Mouse (Mus musculus) midbrain, embryonic 11.5 days (tissue): ENCODE results near the gene Asb2. TPM values are rescaled to one million over a fixed set of nuclear protein-coding genes. Genes with fewer than 3 reads are reported as not detected.

Source experiments
- ATAC-seq: fragments of 200-750 bp; cut with Nextera tagmentation; 2 replicates; pipeline ENCODE4 v1.8.0; 2017; ENCODE audit warnings: moderate TSS enrichment, moderate library complexity; ENCODE audit not compliant: low FRiP score
- DNase-seq: peaks from one replicate; pipeline ENCODE4 v3.0.0; 2015; ENCODE audit warnings: low spot score; ENCODE audit errors: missing footprints
- H3K27ac ChIP-seq: fragments of 300-500 bp; sonication (generic); 2 replicates; pipeline ENCODE4 v1.5.1; 2014; ENCODE audit warnings: low read depth, low read length
- H3K27me3 ChIP-seq: fragments of 300-500 bp; sonication (generic); 2 replicates; pipeline ENCODE4 v1.6.1; 2014; ENCODE audit warnings: mild to moderate bottlenecking, low read length, moderate library complexity, mixed read lengths; ENCODE audit not compliant: control insufficient read depth, insufficient read depth
- H3K36me3 ChIP-seq: fragments of 300-500 bp; sonication (generic); 2 replicates; pipeline ENCODE4 v1.6.1; 2014; ENCODE audit warnings: mild to moderate bottlenecking, low read length, moderate library complexity, mixed read lengths; ENCODE audit not compliant: control insufficient read depth, insufficient read depth
- H3K4me1 ChIP-seq: fragments of 300-500 bp; sonication (generic); 2 replicates; pipeline ENCODE4 v1.6.1; 2014; ENCODE audit warnings: low read length; ENCODE audit not compliant: control insufficient read depth, insufficient read depth
- H3K4me2 ChIP-seq: fragments of 300-500 bp; sonication (generic); 2 replicates; pipeline ENCODE4 v1.6.1; 2014; ENCODE audit warnings: mild to moderate bottlenecking, moderate library complexity
- H3K4me3 ChIP-seq: fragments of 300-500 bp; sonication (generic); 2 replicates; pipeline ENCODE4 v1.5.1; 2014; ENCODE audit warnings: low read depth, low read length
- H3K9ac ChIP-seq: fragments of 300-500 bp; sonication (generic); 2 replicates; pipeline ENCODE4 v1.6.1; 2014; ENCODE audit warnings: low read length
- H3K9me3 ChIP-seq: fragments of 300-500 bp; sonication (generic); 2 replicates; pipeline ENCODE4 v1.6.1; 2016; ENCODE audit warnings: low read length; ENCODE audit not compliant: control insufficient read depth
- WGBS: fragments of 180-500 bp; shearing (Covaris S2); extraction: QIAGEN DNeasy Blood & Tissue Kit; methylation state at CpG from one replicate; pipeline ENCODE4 v1.1.7; 2014; 5-methylcytosine and 5-hydroxymethylcytosine counted together
- polyA plus RNA-seq: library from polyadenylated mRNA; unstranded; fragments of >200 nt; fragmentation: Nextera tagmentation; extraction: Ambion mirVana; gene quantifications from 2 replicates; pipeline ENCODE4 v1.2.1, GENCODE M21; 2014

The Asb2 gene
- polyA plus RNA-seq = 0.58 and 0.77 TPM in 2 replicates

DNA sequence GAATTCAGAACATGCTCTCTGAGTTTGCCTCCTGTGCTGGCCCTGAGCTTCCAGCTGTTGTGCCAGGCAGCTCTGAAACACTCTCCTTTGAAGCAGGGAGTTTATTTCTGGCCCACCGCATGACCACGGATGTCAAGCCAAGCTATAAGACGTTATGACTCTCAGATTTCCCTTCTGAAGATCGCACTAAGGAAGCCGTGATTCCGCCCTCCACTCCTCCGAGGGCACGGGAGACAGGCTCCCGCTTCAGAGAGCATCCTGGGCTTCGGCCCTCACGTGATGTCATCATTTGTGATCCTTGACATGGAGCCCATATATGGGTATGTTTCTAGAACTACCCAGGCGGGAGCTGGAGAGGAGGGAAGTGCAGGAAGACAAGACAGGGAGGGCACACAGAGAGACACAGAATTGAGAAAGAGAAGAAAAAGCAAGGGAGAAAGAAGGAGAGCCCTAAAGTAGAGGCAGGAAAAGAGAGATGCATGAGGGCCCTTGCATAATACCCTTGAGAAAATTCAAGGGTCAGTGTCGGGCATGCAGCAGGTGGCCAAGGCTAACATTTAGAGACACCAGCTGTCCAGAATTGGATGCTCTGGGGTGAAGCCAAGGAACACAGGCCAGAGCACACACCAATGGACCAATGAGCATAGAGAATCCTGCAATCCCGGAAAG, at the start of gene Asb2:
Asb2 (minus strand) TSS at position 256 of the 669 bp plus-strand sequence.
- WGBS = 74% methylated on average over 14 of the region's 14 CpGs
- no peak for ATAC-seq
- DNase-seq = peak; percentile 53
- Histone ChIP-seq H3K4me3 (no peak within 1 kb of the TSS), H3K4me1 (no peaks in the 10 kb centered on the region), H3K27me3 (no peaks in the 10 kb centered on the region), H3K36me3 (no peaks in the 10 kb centered on the region), H3K9me3 (no peaks in the 10 kb centered on the region), H3K9ac (no peak within 1 kb of the TSS), H3K27ac (no peak within 1 kb of the TSS), H3K4me2 (no peak within 1 kb of the TSS)

DNA sequence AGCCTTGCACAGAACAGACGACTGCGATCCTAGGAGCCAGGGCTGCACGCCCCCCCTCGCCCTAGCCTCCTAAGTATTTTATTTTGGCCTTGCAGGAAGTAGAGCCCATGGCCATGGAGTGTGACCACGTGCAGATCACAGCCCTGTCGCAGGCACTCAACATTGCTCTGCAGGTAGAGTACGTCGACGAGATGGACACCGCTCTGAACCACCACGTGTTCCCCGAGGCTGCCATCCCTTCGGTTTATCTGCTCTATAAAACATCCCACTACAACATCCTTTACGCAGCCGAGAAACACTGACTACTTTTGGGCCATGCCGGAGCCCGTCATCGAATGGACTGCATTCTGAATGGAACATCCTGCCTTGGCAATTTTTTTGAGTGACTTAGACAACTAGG, 48.3 kb upstream of the Asb2 start:
- Histone ChIP-seq H3K9ac (no peak overlapping the region), H3K4me2 (no peak overlapping the region), H3K9me3 (no peaks in the 10 kb centered on the region), H3K27ac (no peak overlapping the region), H3K36me3 (peaks cover 17% of the 10 kb centered on the region), H3K4me1 (no peaks in the 10 kb centered on the region), H3K27me3 (no peaks in the 10 kb centered on the region), H3K4me3 (no peak overlapping the region)
- DNase-seq = no peak
- ATAC-seq = no peak
- 90% methylated on average over 18 of the region's 18 CpGs for WGBS

DNA sequence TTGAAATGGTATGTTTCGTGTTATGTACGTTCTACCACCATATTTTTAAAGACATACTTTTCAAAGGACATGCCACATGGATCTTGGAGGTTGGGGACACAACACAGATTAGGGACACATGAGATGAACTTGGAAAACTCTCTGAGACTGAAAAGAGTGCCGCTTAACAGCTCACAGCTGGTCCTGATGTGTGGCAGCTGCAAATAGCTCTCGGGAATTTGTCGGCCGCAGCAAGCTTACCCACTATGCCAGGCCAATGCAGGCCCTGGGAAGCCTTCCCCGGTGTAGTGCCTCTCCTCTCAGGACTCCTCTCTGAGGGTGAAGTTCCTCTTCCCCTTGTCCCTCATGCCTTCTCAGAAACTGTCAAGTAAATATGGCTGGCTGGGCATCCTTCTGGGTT, 41.0 kb upstream of the Asb2 start:
- ATAC-seq (no peak), DNase-seq (no peak)
- Histone ChIP-seq H3K4me3 (no peak overlapping the region), H3K27ac (no peak overlapping the region), H3K36me3 (no peaks in the 10 kb centered on the region), H3K9ac (no peak overlapping the region), H3K4me1 (no peaks in the 10 kb centered on the region), H3K27me3 (no peaks in the 10 kb centered on the region), H3K9me3 (no peaks in the 10 kb centered on the region), H3K4me2 (no peak overlapping the region)
- 85% methylated on average over 7 of the region's 7 CpGs for WGBS

DNA sequence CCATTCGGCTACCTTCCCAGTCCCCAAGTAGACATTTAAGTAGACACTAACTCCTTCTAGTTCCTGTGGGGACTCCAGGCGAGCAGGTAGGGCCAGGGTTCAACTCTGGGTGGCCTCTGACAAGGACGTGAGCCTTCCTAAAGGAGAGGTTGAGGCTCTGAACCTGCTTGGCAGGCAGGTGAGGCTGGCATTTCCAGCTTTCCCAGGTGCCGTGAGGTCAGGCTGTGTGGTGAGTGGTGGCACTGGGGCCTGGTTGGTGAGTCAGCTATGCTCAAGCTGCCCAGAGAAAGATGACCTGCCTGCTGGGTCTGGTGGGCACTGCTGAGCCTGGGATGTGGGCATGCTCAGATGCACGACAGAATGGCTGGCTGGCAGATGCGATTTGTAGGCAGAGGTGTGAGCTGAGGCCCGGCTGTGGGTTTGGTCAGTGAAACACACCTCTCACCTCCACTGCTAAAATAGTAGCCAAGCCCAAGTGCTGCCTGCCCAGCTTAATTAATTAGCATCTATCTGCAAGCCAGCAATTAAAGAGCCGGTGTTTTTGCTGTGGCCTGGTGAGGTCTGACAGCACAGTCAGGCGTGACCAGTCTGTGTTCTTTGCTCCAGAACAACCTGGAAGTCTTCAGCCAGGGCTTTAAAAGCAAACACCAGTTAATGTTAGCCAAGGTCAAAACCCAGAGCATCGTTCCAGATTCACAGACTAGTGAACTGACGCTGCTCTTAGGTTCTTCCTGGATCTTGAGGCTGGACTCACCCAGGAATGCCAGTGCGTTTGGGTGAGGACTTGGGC, 39.9 kb upstream of the Asb2 start:
- no peaks in the 10 kb centered on the region for H3K9me3 ChIP-seq
- WGBS = 81% methylated on average over 12 of the region's 12 CpGs
- ATAC-seq (no peak), DNase-seq (no peak)
- H3K9ac ChIP-seq = no peak overlapping the region
- H3K27me3 ChIP-seq = no peaks in the 10 kb centered on the region
- H3K36me3 ChIP-seq = no peaks in the 10 kb centered on the region
- no peak overlapping the region for H3K4me2 ChIP-seq
- H3K4me1 ChIP-seq = no peaks in the 10 kb centered on the region
- no peak overlapping the region for H3K4me3 ChIP-seq
- H3K27ac ChIP-seq = no peak overlapping the region

DNA sequence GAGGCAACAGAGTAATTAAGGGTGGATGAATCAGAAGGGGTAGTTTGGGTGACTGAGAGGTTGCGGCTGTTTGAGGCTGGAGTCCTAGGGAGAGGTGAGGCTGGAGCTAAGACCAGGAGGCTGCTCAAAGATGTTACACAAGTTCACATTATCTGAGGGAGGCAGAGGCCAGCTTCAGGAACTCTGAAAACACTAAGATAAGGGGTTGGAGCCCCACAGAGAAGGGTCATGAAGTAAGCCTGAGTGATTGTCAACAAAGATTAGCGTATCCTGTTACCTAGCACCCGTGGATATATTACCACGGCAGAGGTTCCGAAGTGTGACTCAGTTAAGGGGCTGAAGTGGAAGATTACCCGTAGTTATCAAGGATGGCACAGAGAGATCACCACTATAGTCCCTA, 37.7 kb upstream of the Asb2 start:
- WGBS = 46% methylated on average over 6 of the region's 6 CpGs
- no peaks in the 10 kb centered on the region for H3K27me3 ChIP-seq
- DNase-seq = no peak
- ATAC-seq = no peak
- no peaks in the 10 kb centered on the region for H3K9me3 ChIP-seq
- no peak overlapping the region for H3K9ac ChIP-seq
- no peaks in the 10 kb centered on the region for H3K36me3 ChIP-seq
- H3K4me3 ChIP-seq = no peak overlapping the region
- no peak overlapping the region for H3K27ac ChIP-seq
- no peak overlapping the region for H3K4me2 ChIP-seq
- peaks cover 6% of the 10 kb centered on the region for H3K4me1 ChIP-seq

DNA sequence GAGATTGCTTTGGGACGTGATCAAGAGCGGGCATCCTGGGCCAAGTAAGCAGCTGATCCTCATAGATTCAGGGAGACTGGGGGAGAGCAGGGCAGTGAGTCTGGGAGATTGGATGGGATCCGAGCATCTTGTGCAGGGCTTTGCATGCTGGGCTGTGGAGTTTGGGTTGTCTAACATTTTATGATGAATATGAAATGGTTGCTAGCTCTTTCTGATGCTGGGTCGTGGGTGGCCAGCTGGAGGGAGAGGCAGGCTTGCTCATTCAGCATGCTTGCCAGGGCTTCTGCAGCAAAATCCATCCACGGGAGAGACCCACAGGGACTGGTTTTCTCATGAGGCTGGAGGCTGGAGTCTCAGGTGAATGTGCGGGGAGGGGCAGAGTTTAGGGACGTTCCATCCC, 35.3 kb upstream of the Asb2 start:
- Histone ChIP-seq H3K36me3 (no peaks in the 10 kb centered on the region), H3K4me3 (no peak overlapping the region), H3K9me3 (no peaks in the 10 kb centered on the region), H3K9ac (no peak overlapping the region), H3K27me3 (no peaks in the 10 kb centered on the region), H3K4me1 (peaks cover 6% of the 10 kb centered on the region), H3K4me2 (no peak overlapping the region), H3K27ac (no peak overlapping the region)
- ATAC-seq = no peak
- no peak for DNase-seq
- 91% methylated on average over 7 of the region's 7 CpGs for WGBS

DNA sequence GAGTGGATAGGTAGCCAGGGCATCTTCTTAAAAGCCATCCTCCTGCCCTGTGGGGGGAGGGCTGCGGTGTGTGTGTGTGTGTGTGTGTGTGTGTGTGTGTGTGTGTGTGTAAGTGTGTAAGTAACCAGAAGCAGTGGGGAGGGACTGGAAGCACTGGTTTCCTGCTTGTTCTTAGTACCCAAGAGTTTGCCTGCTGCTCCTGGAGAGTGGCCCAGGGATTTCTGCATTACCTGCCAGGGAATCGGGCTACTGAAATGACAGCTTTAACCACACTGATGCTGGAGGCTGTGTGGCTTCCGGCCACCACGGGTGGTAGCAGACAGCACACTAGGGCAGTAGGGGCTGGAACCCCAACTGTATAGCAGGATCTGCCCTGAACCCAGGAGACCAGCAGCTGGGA, 34.2 kb upstream of the Asb2 start:
- WGBS = 91% methylated on average over 4 of the region's 4 CpGs
- Histone ChIP-seq H3K4me3 (no peak overlapping the region), H3K4me1 (peaks cover 6% of the 10 kb centered on the region), H3K27me3 (no peaks in the 10 kb centered on the region), H3K36me3 (no peaks in the 10 kb centered on the region), H3K4me2 (no peak overlapping the region), H3K9me3 (no peaks in the 10 kb centered on the region), H3K27ac (no peak overlapping the region), H3K9ac (no peak overlapping the region)
- ATAC-seq = no peak
- DNase-seq = peak; percentile 60

DNA sequence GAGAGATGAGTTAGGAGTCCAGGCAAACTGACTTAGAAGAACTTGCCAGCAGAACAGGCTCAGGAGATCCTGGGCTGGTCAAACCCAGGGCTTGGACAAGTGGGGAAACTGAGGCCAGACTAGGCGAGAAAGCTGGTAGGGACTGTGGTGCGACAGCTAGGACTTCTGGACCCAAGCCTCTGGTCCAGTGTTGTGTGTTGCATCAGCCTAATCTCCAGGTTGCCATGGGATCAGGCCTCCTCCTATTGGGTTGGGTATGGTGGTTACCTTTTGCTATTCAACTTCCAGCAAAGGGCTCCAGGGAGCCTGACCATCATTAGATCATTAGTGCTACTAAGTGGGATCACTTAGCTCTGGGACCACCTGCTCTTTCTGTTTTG, 33.5 kb upstream of the Asb2 start:
- no peak overlapping the region for H3K27ac ChIP-seq
- H3K9me3 ChIP-seq = no peaks in the 10 kb centered on the region
- peak overlapping the region; percentile 76 for H3K4me3 ChIP-seq
- no peak for DNase-seq
- ATAC-seq = no peak
- peak overlapping the region; percentile 87 for H3K9ac ChIP-seq
- no peaks in the 10 kb centered on the region for H3K36me3 ChIP-seq
- 57% methylated on average over 2 of the region's 2 CpGs for WGBS
- H3K4me2 ChIP-seq = peak overlapping the region; percentile 80
- peaks cover 6% of the 10 kb centered on the region for H3K4me1 ChIP-seq
- no peaks in the 10 kb centered on the region for H3K27me3 ChIP-seq

DNA sequence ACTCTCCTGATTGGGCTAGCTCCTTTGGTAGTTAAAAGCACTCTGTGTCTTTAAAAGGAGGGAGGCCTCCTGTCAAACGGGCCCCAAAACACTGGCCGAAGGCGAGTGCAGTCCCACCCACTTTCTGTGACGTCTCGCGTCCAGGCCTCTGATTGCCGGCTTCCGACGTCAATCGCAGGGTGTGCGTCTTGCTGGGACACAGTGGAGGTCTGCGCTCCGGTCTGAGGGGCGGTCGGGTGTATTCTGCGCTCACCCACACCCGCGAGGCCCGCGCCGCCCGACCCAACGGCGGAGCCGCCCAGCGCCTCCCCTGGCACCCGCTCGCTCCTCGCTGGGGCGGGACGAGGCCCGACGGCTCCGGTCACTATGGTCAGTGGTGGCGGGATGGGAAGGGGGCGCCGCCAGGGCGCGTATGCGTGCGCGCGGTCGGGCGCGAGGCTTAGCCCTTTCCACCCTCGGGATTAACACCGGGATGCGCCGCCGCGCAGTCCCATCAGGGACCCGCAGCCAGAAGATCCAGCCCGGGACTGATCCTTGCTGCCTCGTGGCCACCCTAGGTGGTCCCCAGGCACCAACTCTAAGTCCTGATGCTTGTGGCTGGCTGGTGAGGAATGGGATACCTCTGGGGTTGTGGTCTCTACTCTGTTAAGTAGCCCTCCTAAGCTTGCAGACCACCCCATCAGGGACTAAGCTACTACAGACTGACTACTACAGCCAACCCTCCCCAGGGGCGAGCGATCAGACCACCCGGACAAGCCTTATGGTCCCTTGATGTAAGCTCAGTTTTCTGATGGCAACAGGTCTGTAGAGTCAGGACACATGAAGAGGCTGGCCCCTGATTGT, 32.9 kb upstream of the Asb2 start, which contains the start of gene Otub2:
Otub2 (plus strand) TSS at position 178 of the 843 bp plus-strand sequence.
- no peaks in the 10 kb centered on the region for H3K27me3 ChIP-seq
- peak within 1 kb of the TSS; percentile 76 for H3K4me3 ChIP-seq
- no peak within 1 kb of the TSS; the same call in 1 of the 2 replicates for H3K27ac ChIP-seq
- H3K9ac ChIP-seq = peak within 1 kb of the TSS; percentile 87
- under 1% methylated on average over 52 of the region's 58 CpGs for WGBS
- peak; percentile 99 for ATAC-seq
- H3K4me2 ChIP-seq = peak within 1 kb of the TSS; percentile 80
- H3K9me3 ChIP-seq = no peaks in the 10 kb centered on the region
- H3K4me1 ChIP-seq = peaks cover 6% of the 10 kb centered on the region
- peak; percentile 99 for DNase-seq
- H3K36me3 ChIP-seq = no peaks in the 10 kb centered on the region
